Mouse (Mus musculus) kidney, embryonic 14.5 days (tissue): Measurements from ENCODE around the gene Phyhd1. TPM values are rescaled to one million over a fixed set of nuclear protein-coding genes. Genes with fewer than 3 reads are reported as not detected.
A peak's percentile ranks its signal among the peaks of the same experiment; 100 is the strongest.

Experiments
- ATAC-seq: fragments of 200-750 bp; cut with Nextera tagmentation; 2 replicates; pipeline ENCODE4 v1.8.0; 2017; ENCODE audit warnings: moderate number of reproducible peaks, mild to moderate bottlenecking, moderate TSS enrichment, moderate library complexity; ENCODE audit not compliant: low FRiP score, low TSS enrichment
- H3K27ac ChIP-seq: fragments of 300-500 bp; sonication (generic); 2 replicates; pipeline ENCODE4 v1.5.1; 2014; ENCODE audit warnings: low read depth, mild to moderate bottlenecking, low read length, moderate library complexity, mixed read lengths
- H3K27me3 ChIP-seq: fragments of 300-500 bp; sonication (generic); 2 replicates; pipeline ENCODE4 v1.6.1; 2014; ENCODE audit warnings: mild to moderate bottlenecking, low read length; ENCODE audit not compliant: control insufficient read depth, insufficient read depth
- H3K36me3 ChIP-seq: fragments of 300-500 bp; sonication (generic); 2 replicates; pipeline ENCODE4 v1.6.1; 2014; ENCODE audit warnings: low read length, mixed read lengths; ENCODE audit not compliant: control insufficient read depth, insufficient read depth
- H3K4me1 ChIP-seq: fragments of 300-500 bp; sonication (generic); 2 replicates; pipeline ENCODE4 v1.6.1; 2014; ENCODE audit warnings: low read length, mixed read lengths; ENCODE audit not compliant: control insufficient read depth, insufficient read depth
- H3K4me2 ChIP-seq: fragments of 300-500 bp; sonication (generic); replicated peaks from 2 replicates; pipeline ENCODE4 v1.6.1; 2014; ENCODE audit warnings: low read depth, mild to moderate bottlenecking, low read length
- H3K4me3 ChIP-seq: fragments of 300-500 bp; sonication (generic); 2 replicates; pipeline ENCODE4 v1.5.1; 2014; ENCODE audit warnings: mild to moderate bottlenecking, low read length
- H3K9ac ChIP-seq: fragments of 300-500 bp; sonication (generic); 2 replicates; pipeline ENCODE4 v1.6.1; 2014; ENCODE audit warnings: low read depth, mild to moderate bottlenecking, low read length, moderate library complexity
- H3K9me3 ChIP-seq: fragments of 300-500 bp; sonication (generic); 2 replicates; pipeline ENCODE4 v1.6.1; 2016; ENCODE audit warnings: low read length; ENCODE audit not compliant: control insufficient read depth
- WGBS: fragments of 180-500 bp; shearing (Covaris S2); extraction: QIAGEN DNeasy Blood & Tissue Kit; methylation state at CpG from one replicate; pipeline ENCODE4 v1.1.7; 2014; 5-methylcytosine and 5-hydroxymethylcytosine counted together
- polyA plus RNA-seq: library from polyadenylated mRNA; unstranded; fragments of >200 nt; fragmentation: Nextera tagmentation; extraction: Ambion mirVana; gene quantifications from 2 replicates; pipeline ENCODE4 v1.2.1, GENCODE M21; 2014

Gene Phyhd1
- polyA plus RNA-seq, 1 experiment from 2014 or later: 11.5 TPM

DNA sequence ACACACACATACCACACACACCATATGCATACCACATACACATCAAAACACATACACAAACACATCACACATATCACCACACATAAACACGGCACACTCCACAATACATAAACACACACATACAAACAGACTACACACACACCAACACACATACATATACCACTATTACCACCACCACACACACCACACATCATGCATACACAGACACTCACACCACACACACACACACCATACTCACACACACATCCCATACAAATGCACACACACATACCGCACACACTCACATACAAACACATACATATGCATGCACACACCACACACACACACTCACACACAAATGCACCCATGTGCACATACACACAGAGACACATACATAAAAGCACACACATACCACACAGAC is 1.5 kb downstream of the Phyhd1 start:
- WGBS: 92% methylated on average over 2 of the region's 2 CpGs
- peaks cover 23% of the 10 kb centered on the region for H3K4me1 ChIP-seq
- H3K9ac ChIP-seq: no peak overlapping the region; the same call in 1 of the 2 replicates
- no peak overlapping the region for H3K4me2 ChIP-seq
- no peaks in the 10 kb centered on the region for H3K27me3 ChIP-seq
- ATAC-seq: no peak
- H3K4me3 ChIP-seq: no peak overlapping the region
- H3K9me3 ChIP-seq: no peaks in the 10 kb centered on the region
- H3K27ac ChIP-seq: no peak overlapping the region
- H3K36me3 ChIP-seq: peaks cover 27% of the 10 kb centered on the region

DNA sequence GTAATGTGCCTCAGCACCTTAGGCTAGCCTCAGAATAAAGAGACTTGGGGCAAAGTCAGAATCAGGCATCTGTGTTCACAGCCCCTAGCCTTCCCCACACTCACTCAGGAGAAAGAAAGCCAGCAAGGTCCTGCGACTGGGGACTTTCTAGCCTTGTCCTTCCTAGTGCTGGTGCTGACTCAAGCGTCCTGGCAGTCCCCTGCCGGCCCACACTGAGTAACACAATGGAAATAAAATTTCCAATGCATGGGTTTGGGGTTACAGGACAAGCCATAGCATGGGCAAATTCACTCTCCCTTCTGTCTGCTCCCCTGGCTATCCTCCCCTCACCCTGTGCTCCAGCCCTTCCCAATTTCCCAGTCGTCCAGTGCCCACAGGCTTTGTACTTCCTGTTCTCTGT is 2.4 kb downstream of the Phyhd1 start:
- no peak overlapping the region for H3K9ac ChIP-seq
- H3K9me3 ChIP-seq: no peaks in the 10 kb centered on the region
- 46% methylated on average over 4 of the region's 4 CpGs for WGBS
- no peaks in the 10 kb centered on the region for H3K27me3 ChIP-seq
- H3K4me2 ChIP-seq: no peak overlapping the region
- H3K4me1 ChIP-seq: peaks cover 23% of the 10 kb centered on the region
- H3K4me3 ChIP-seq: no peak overlapping the region
- H3K27ac ChIP-seq: no peak overlapping the region
- no peak for ATAC-seq
- H3K36me3 ChIP-seq: peaks cover 20% of the 10 kb centered on the region

DNA sequence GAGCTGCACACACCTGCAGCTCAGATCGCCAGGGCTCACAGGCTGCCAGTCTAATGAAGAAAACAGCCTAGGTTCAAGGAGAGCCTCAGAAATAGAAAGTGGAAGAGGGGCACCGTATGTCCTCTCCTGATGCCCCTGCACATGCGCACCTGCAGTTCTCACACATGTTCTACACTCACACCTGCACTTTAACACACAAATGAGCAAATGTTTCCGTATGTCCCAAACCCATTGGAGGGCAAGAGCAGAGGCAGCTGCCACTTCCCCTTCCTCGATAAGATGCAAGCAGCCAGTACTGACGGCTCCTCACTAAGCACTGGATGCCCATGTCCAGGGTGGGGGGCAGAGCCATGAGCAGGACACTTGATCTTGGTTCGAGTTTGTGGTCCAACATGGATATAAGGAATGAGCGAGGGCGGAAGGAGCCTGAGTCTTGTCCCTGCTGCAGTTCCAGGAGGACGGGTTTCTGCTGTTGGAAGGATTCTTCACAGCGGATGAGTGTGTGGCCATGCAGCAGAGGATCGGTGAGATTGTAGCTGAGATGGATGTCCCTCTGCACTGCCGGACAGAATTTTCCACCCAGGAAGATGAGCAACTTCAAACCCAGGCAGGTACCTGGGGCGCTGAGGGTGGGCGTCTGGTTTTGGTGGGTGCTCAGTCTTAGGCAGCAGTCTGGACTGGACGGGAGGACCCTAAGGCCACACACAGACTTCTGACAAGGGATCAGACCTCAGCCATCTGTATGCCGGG is 3.4 kb downstream of the Phyhd1 start:
- no peaks in the 10 kb centered on the region for H3K27me3 ChIP-seq
- no peak overlapping the region for H3K4me2 ChIP-seq
- no peak for ATAC-seq
- no peak overlapping the region for H3K27ac ChIP-seq
- H3K9me3 ChIP-seq: no peaks in the 10 kb centered on the region
- WGBS: 88% methylated on average over 17 of the region's 17 CpGs
- no peak overlapping the region for H3K9ac ChIP-seq
- H3K4me1 ChIP-seq: peaks cover 19% of the 10 kb centered on the region
- no peak overlapping the region for H3K4me3 ChIP-seq
- peaks cover 10% of the 10 kb centered on the region for H3K36me3 ChIP-seq

DNA sequence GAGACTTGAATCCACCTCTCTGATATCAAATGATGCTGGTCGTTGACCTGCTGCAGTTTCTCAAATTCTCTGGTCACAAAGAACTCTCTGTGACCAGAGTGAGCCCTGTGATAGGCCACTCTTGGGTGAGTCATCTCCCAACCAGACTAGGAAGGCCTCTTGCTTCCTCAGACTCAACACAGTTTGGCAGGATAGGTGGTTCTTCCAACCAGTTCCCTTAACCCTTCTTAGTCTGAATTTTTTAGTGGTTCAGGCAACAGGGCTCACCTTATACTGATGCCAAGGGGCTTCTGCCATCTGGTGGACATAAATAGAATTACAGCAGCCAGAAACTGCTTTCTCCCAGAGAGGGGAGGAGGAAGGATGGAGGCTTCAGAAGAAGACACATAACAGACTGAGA is 4.1 kb downstream of the Phyhd1 start:
- peak; percentile 71 for ATAC-seq
- Histone ChIP-seq H3K27ac (no peak overlapping the region), H3K4me1 (peaks cover 14% of the 10 kb centered on the region), H3K9me3 (no peaks in the 10 kb centered on the region), H3K4me3 (no peak overlapping the region), H3K27me3 (no peaks in the 10 kb centered on the region), H3K9ac (no peak overlapping the region), H3K4me2 (no peak overlapping the region), H3K36me3 (peaks cover 4% of the 10 kb centered on the region; the same call in 1 of the 2 replicates)
- 26% methylated on average over 1 of the region's 1 CpGs for WGBS

DNA sequence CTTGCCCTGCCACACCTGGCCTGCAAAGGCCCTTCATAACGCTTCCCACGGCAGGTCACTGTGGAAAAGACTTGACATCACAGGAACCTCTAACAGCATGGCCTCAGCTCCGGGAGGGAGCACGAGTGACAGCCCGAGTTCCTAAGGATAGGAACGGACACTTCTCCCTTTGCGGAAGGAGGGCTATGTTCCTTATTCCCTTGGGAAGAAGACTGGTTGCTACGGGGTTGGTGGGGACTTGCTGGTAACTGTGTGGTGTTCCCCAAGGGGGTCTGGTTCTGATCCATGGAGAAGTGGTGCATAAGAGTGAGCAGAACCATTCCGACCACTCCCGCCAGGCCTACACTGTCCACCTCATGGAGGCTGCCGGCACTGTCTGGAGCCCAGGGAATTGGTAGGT is 14.7 kb downstream of the Phyhd1 start, which contains the start of gene Gm28038:
Gene Gm28038 (plus strand): TSS at position 301 of the 400 bp plus-strand sequence.
- Histone ChIP-seq H3K27me3 (no peaks in the 10 kb centered on the region), H3K9me3 (no peaks in the 10 kb centered on the region)
- no peak for ATAC-seq

DNA sequence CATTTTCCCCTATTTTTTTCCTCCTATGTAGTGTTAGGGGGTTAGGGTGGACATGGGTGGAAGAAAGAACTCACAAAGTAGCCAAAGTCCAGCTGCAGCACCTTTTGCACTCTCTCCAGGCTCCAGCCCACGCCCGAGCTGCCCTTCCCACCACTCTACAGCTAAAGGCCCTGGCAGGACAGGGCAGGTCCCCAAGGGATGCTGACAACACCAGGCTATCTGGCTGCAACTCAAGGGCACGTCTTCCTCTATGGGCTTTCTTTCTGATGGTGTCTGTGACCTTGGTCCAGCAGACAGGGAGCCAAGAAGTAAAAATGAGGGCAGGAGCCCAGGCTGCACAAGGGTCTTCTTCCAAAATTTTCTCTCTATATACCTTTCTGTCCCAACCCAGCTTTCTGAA is 15.6 kb downstream of the Phyhd1 start:
- peaks cover 9% of the 10 kb centered on the region for H3K4me1 ChIP-seq
- no peak for ATAC-seq
- H3K4me2 ChIP-seq: no peak overlapping the region
- H3K4me3 ChIP-seq: no peak overlapping the region
- H3K27ac ChIP-seq: no peak overlapping the region
- 80% methylated on average over 3 of the region's 3 CpGs for WGBS
- peaks cover 4% of the 10 kb centered on the region; the same call in 1 of the 2 replicates for H3K36me3 ChIP-seq
- no peaks in the 10 kb centered on the region for H3K9me3 ChIP-seq
- no peak overlapping the region for H3K9ac ChIP-seq
- H3K27me3 ChIP-seq: no peaks in the 10 kb centered on the region

More for the DNA sequence above, 14.7 kb downstream of the Phyhd1 start, which contains the start of gene Gm28038:
- Histone ChIP-seq H3K36me3 (peaks cover 4% of the 10 kb centered on the region; the same call in 1 of the 2 replicates), H3K9ac (no peak within 1 kb of the TSS), H3K27ac (no peak within 1 kb of the TSS), H3K4me2 (no peak within 1 kb of the TSS), H3K4me3 (no peak within 1 kb of the TSS), H3K4me1 (peaks cover 9% of the 10 kb centered on the region)
- 91% methylated on average over 11 of the region's 11 CpGs for WGBS

DNA sequence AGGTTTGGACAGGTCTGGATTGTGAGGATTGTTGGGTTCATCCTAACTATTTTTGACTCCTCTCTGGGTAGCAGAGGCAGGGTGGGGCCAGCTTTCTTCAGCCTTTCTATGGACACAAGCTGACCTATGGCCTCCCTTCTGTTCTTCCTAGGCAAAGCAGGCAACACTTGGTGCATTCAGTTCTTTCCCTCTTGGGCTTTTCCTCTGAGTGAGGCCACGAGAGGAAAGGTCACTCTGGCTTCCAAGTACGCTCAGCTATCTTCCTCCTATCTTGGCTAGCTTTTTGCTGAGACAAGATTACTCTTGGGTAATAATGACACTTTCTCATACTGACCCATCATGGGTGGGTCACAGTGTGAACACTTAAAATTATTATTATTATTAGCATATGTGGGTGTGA is 17.2 kb downstream of the Phyhd1 start:
- Histone ChIP-seq H3K4me1 (peaks cover 17% of the 10 kb centered on the region), H3K27me3 (no peaks in the 10 kb centered on the region), H3K4me3 (no peak overlapping the region), H3K27ac (no peak overlapping the region), H3K9ac (no peak overlapping the region), H3K4me2 (no peak overlapping the region), H3K9me3 (no peaks in the 10 kb centered on the region), H3K36me3 (peaks cover 4% of the 10 kb centered on the region; the same call in 1 of the 2 replicates)
- WGBS: 87% methylated on average over 2 of the region's 2 CpGs
- no peak for ATAC-seq

DNA sequence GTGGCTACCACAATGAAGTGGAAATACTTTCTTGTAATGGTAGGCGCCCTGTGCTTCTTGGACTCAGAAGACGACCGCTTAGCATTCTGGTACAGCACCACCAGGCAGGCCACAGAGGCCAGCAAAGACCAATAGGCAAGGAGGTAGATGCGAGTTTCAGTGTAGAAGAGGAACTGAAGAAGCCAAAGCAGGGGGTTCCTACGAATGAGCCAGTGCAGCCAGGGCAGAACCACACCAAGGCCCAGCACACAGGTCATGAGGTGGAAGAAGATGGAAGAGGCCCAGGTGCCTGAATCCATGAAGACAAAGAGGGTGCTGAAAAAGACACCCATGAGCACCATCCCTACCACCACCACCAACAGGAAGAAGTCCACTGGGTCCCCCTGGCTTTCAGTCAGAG is 19.0 kb downstream of the Phyhd1 start:
- peak overlapping the region; percentile 87; the same call in 1 of the 2 replicates for H3K9ac ChIP-seq
- H3K9me3 ChIP-seq: no peaks in the 10 kb centered on the region
- ATAC-seq: no peak
- H3K4me2 ChIP-seq: peak overlapping the region; percentile 63
- no peak overlapping the region for H3K27ac ChIP-seq
- H3K4me1 ChIP-seq: peaks cover 17% of the 10 kb centered on the region
- peaks cover 4% of the 10 kb centered on the region; the same call in 1 of the 2 replicates for H3K36me3 ChIP-seq
- H3K27me3 ChIP-seq: no peaks in the 10 kb centered on the region
- 97% methylated on average over 5 of the region's 5 CpGs for WGBS
- H3K4me3 ChIP-seq: peak overlapping the region; percentile 78

DNA sequence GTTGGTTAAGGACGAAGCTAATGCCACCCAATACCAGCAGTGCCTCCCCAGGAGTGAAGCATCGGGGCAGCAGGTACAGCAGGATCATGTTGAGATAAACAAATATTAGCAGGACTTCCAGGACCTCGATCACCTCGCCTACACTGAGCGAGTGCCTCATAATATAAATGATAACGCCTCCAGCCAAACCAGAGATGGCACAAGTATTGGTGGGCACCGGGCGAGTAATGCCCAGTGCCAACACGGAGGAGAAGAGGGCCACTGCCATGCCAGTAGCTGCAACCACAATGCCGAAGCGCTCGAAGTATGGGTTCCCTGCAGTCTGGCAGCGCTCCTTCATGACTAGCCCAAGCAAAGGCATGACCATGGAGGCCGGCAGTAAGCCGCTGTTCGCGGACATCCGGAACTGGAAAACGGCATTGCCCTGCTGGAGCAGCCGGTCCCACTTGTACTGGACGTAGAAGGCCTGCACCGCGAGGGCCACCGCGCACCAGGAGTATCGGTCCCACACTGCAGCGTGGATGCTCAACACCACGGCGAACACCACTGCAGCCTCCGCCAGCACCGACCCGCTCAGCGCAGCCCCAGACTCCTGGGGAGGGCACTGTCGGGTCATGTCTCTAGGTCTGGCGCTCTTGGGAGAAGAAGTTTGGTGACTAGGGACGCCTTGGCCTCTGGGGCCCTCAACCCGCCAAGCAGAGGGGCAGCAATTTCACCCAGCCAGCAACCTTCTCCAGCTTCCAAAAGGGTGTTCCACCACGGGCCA is 19.6 kb downstream of the Phyhd1 start:
- peak; percentile 72 for ATAC-seq
- WGBS: 15% methylated on average over 38 of the region's 38 CpGs
- Histone ChIP-seq H3K9me3 (no peaks in the 10 kb centered on the region), H3K9ac (peak overlapping the region; percentile 87), H3K4me1 (peaks cover 17% of the 10 kb centered on the region), H3K4me3 (peak overlapping the region; percentile 78), H3K36me3 (peaks cover 4% of the 10 kb centered on the region; the same call in 1 of the 2 replicates), H3K27me3 (no peaks in the 10 kb centered on the region), H3K27ac (no peak overlapping the region), H3K4me2 (peak overlapping the region; percentile 63)
